Mouse (Mus musculus): ENCODE measurements around the gene Plcb1. TPM values are rescaled to one million over a fixed set of nuclear protein-coding genes. Genes with fewer than 3 reads are reported as not detected.

Plcb1 gene
- total RNA-seq, 1 experiment = 0.89 TPM

DNA sequence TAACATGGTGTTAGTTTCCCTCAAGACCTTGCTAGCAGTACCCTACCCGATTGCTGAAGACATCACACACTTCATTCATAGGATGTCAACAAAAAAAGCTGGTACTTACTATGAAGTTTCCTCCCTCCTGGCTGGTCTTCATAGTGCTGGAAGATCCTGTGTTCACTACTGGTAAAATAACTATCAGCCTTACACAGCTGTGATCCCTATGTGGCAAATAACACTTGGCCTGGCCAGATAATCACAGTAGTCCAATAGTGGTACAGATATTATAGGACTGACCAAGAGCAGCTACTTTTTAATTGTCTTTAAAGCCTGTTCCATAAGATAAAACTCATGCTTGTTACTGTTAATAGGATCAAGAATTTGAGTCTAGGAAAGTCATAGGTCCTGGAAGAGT lies 52.3 kb downstream of the Plcb1 start:
- Histone ChIP-seq H3K9me3 (ENCODE audit: control insufficient read depth, insufficient read depth, low read depth, low read length) (no peaks in the 10 kb centered on the region), H3K4me3 (ENCODE audit: insufficient read depth in 1 of 2, low read depth in 1 of 2, low read length in 2 of 2, poor library complexity in 1 of 2, severe bottlenecking in 1 of 2) (no peak overlapping the region), H3K27ac (ENCODE audit: insufficient read depth, low read depth, low read length, poor library complexity, severe bottlenecking) (no peak overlapping the region), H3K36me3 (ENCODE audit: control insufficient read depth, insufficient read depth, low read length, poor library complexity, severe bottlenecking) (no peaks in the 10 kb centered on the region), H3K9ac (ENCODE audit: insufficient read depth, low read depth, low read length, poor library complexity, severe bottlenecking) (no peak overlapping the region), H3K4me1 (ENCODE audit: control insufficient read depth in 2 of 2, insufficient read depth in 2 of 2, low read length in 2 of 2, poor library complexity in 1 of 2) (no peaks in the 10 kb centered on the region)
- no peak for DNase-seq (ENCODE audit: low read depth, low spot score)
- in situ Hi-C loops (cut with MboI; ENCODE audit: low sequenced_read_pairs in 2 of 2, unreplicated experiment in 2 of 2) = no loop called here
- TF ChIP-seq CHD2 (IDR thresholded peaks at IDR 0.05; ENCODE audit: low read depth, low read length) = no peak
- no peak for TF ChIP-seq HCFC1 (IDR thresholded peaks at IDR 0.05; ENCODE audit: borderline replicate concordance, insufficient read depth, low read length)
- no peak for TF ChIP-seq MAFK (IDR thresholded peaks at IDR 0.05; ENCODE audit: insufficient read depth, low read depth, low read length)
- TF ChIP-seq ZNF384 (IDR thresholded peaks at IDR 0.05; ENCODE audit: low read depth, low read length) = no peak
- TF ChIP-seq ZC3H11A (IDR thresholded peaks at IDR 0.05; ENCODE audit: borderline replicate concordance, low read depth, low read length) = no peak

DNA sequence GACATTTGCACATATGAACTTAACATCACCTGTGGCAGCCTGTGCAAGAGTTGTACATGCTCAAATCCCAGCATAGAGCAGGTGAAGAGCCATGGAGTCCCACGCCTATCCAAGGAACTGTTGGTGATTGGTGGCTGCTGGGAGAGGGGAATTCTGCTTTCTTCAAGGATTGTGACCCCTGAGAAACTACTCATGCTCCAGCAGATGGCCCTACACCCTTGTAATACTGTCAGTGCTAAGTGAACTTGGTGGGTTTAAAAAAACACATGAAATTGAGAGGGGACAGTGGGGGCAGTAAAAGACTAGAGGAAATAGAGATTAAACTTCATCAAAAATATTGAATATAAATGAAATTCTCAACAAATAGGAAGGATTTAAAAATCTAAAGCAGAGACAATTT lies 53.0 kb downstream of the Plcb1 start:
- no peak for TF ChIP-seq CHD2 (IDR thresholded peaks at IDR 0.05; ENCODE audit: low read depth, low read length)
- no peak overlapping the region for H3K9ac ChIP-seq (ENCODE audit: insufficient read depth, low read depth, low read length, poor library complexity, severe bottlenecking)
- no peak overlapping the region for H3K4me3 ChIP-seq (ENCODE audit: insufficient read depth in 1 of 2, low read depth in 1 of 2, low read length in 2 of 2, poor library complexity in 1 of 2, severe bottlenecking in 1 of 2)
- in situ Hi-C loops (cut with MboI; ENCODE audit: low sequenced_read_pairs in 2 of 2, unreplicated experiment in 2 of 2) = no loop called here
- DNase-seq (ENCODE audit: low read depth, low spot score) = no peak
- H3K4me1 ChIP-seq (ENCODE audit: control insufficient read depth in 2 of 2, insufficient read depth in 2 of 2, low read length in 2 of 2, poor library complexity in 1 of 2) = no peaks in the 10 kb centered on the region
- H3K27ac ChIP-seq (ENCODE audit: insufficient read depth, low read depth, low read length, poor library complexity, severe bottlenecking) = no peak overlapping the region
- H3K9me3 ChIP-seq (ENCODE audit: control insufficient read depth, insufficient read depth, low read depth, low read length) = no peaks in the 10 kb centered on the region
- no peaks in the 10 kb centered on the region for H3K36me3 ChIP-seq (ENCODE audit: control insufficient read depth, insufficient read depth, low read length, poor library complexity, severe bottlenecking)

DNA sequence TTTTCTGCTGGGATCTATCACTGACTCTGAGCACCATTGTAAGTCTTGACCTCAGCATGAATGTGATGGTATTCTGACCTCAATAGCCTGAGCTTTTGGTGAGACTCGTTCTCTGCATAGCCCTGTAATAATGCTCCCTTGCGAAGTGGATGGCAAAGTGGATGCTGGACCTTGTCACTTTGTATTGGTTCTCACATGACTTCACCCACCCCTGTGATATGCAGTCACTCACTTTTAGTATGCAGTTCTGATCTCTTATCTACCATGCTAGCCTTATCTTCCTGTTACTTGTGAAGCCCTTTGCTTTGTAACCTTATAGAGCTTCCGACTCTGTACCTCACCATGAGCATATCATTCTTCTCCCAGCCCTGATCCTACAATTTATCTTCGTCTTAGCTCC lies 57.0 kb downstream of the Plcb1 start:
- in situ Hi-C loops (cut with MboI; ENCODE audit: low sequenced_read_pairs in 2 of 2, unreplicated experiment in 2 of 2) = no loop called here
- H3K9ac ChIP-seq (ENCODE audit: insufficient read depth, low read depth, low read length, poor library complexity, severe bottlenecking) = no peak overlapping the region
- no peak overlapping the region for H3K4me3 ChIP-seq (ENCODE audit: insufficient read depth in 1 of 2, low read depth in 1 of 2, low read length in 2 of 2, poor library complexity in 1 of 2, severe bottlenecking in 1 of 2)
- no peak for TF ChIP-seq CHD2 (IDR thresholded peaks at IDR 0.05; ENCODE audit: low read depth, low read length)
- TF ChIP-seq ZNF384 (IDR thresholded peaks at IDR 0.05; ENCODE audit: low read depth, low read length) = no peak
- TF ChIP-seq ZC3H11A (IDR thresholded peaks at IDR 0.05; ENCODE audit: borderline replicate concordance, low read depth, low read length) = no peak
- no peak for TF ChIP-seq MAFK (IDR thresholded peaks at IDR 0.05; ENCODE audit: insufficient read depth, low read depth, low read length)
- H3K36me3 ChIP-seq (ENCODE audit: control insufficient read depth, insufficient read depth, low read length, poor library complexity, severe bottlenecking) = no peaks in the 10 kb centered on the region
- no peaks in the 10 kb centered on the region for H3K4me1 ChIP-seq (ENCODE audit: control insufficient read depth in 2 of 2, insufficient read depth in 2 of 2, low read length in 2 of 2, poor library complexity in 1 of 2)
- no peaks in the 10 kb centered on the region for H3K9me3 ChIP-seq (ENCODE audit: control insufficient read depth, insufficient read depth, low read depth, low read length)
- H3K27ac ChIP-seq (ENCODE audit: insufficient read depth, low read depth, low read length, poor library complexity, severe bottlenecking) = no peak overlapping the region
- no peak for DNase-seq (ENCODE audit: low read depth, low spot score)

DNA sequence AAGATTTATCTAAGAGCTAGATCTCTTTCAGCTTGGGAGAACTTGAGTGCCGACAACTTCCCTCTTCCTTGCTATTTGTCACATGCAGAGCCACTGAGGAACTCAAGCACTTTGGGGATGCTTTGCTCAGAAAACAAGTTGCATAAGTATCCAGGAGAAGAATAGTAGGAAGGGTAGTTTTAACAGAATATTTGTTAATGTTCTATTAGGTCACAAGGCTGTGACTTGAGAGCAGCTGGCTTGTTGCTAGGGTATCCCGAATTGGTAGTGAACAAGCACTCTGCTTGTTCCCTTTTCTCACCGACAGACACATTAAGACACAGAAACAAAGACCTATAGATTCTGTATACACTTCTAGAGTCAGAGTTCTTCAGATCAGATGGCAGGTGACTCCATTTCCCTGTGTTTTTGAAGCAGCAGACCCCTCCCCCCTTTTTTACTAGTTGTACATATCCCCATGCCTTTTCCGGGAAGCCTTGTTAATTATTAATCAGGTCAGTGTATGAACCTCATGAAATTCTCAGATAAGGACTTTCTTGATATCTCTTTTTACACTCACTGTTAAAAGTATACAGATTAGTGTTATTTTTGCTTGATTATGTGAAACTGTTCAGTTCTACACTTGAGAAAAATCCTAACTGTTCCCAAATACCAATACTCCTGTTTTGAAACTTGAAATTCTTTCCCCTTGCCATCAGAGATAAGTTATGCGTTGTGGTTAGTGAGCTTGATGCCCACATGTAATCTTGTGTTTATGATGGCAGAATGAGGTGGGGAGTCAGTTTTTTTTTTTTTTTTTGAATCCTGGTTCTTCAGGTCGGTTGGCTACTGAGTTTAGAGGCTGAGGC lies 58.7 kb downstream of the Plcb1 start:
- Histone ChIP-seq H3K4me3 (ENCODE audit: insufficient read depth in 1 of 2, low read depth in 1 of 2, low read length in 2 of 2, poor library complexity in 1 of 2, severe bottlenecking in 1 of 2) (no peak overlapping the region), H3K36me3 (ENCODE audit: control insufficient read depth, insufficient read depth, low read length, poor library complexity, severe bottlenecking) (no peaks in the 10 kb centered on the region), H3K9me3 (ENCODE audit: control insufficient read depth, insufficient read depth, low read depth, low read length) (no peaks in the 10 kb centered on the region), H3K9ac (ENCODE audit: insufficient read depth, low read depth, low read length, poor library complexity, severe bottlenecking) (no peak overlapping the region), H3K4me1 (ENCODE audit: control insufficient read depth in 2 of 2, insufficient read depth in 2 of 2, low read length in 2 of 2, poor library complexity in 1 of 2) (no peaks in the 10 kb centered on the region), H3K27ac (ENCODE audit: insufficient read depth, low read depth, low read length, poor library complexity, severe bottlenecking) (no peak overlapping the region)
- in situ Hi-C loops (cut with MboI; ENCODE audit: low sequenced_read_pairs in 2 of 2, unreplicated experiment in 2 of 2) = no loop called here
- no peak for TF ChIP-seq HCFC1 (IDR thresholded peaks at IDR 0.05; ENCODE audit: borderline replicate concordance, insufficient read depth, low read length)
- no peak for TF ChIP-seq ZC3H11A (IDR thresholded peaks at IDR 0.05; ENCODE audit: borderline replicate concordance, low read depth, low read length)
- no peak for TF ChIP-seq MAFK (IDR thresholded peaks at IDR 0.05; ENCODE audit: insufficient read depth, low read depth, low read length)
- no peak for TF ChIP-seq CHD2 (IDR thresholded peaks at IDR 0.05; ENCODE audit: low read depth, low read length)
- no peak for TF ChIP-seq ZNF384 (IDR thresholded peaks at IDR 0.05; ENCODE audit: low read depth, low read length)
- no peak for DNase-seq (ENCODE audit: low read depth, low spot score)

DNA sequence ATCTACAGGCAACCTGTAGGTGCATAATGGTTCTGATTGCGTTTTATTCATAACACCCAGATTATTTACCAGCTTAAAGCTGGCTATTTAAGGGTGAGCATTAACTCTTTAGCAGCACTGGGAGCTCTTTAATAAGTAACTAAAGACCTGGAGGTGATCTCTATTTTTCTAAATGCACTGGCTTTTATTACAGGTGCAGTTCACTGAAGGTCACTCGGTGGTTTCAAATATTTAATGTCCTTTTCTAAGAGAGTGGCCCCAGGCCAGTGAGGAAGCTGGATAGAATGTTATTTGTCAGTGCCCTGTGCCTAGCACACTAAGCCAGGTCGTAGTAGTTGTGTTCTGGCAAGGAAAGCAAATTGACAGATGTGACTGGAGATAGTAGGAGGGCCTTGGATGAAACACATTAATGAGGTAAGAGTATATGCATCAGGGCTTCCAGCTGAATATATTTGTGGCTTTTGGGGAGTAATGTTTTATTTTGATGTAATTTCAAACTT lies 59.4 kb downstream of the Plcb1 start:
- Histone ChIP-seq H3K27ac (ENCODE audit: insufficient read depth, low read depth, low read length, poor library complexity, severe bottlenecking) (no peak overlapping the region), H3K4me1 (ENCODE audit: control insufficient read depth in 2 of 2, insufficient read depth in 2 of 2, low read length in 2 of 2, poor library complexity in 1 of 2) (no peaks in the 10 kb centered on the region), H3K9me3 (ENCODE audit: control insufficient read depth, insufficient read depth, low read depth, low read length) (no peaks in the 10 kb centered on the region), H3K4me3 (ENCODE audit: insufficient read depth in 1 of 2, low read depth in 1 of 2, low read length in 2 of 2, poor library complexity in 1 of 2, severe bottlenecking in 1 of 2) (no peak overlapping the region), H3K9ac (ENCODE audit: insufficient read depth, low read depth, low read length, poor library complexity, severe bottlenecking) (no peak overlapping the region), H3K36me3 (ENCODE audit: control insufficient read depth, insufficient read depth, low read length, poor library complexity, severe bottlenecking) (no peaks in the 10 kb centered on the region)
- in situ Hi-C loops (cut with MboI; ENCODE audit: low sequenced_read_pairs in 2 of 2, unreplicated experiment in 2 of 2) = no loop called here
- DNase-seq (ENCODE audit: low read depth, low spot score) = no peak
- TF ChIP-seq HCFC1 (IDR thresholded peaks at IDR 0.05; ENCODE audit: borderline replicate concordance, insufficient read depth, low read length) = no peak
